Mouse (Mus musculus) mature B cell (primary cell): ENCODE results near the gene Akt2.

Experiments used
- in situ Hi-C: fragments of 300-500 bp; cut with MboI; formaldehyde crosslinking; loops from 2 replicates; pipeline ENCODE4 v1.14.3; 2019

The Akt2 gene

DNA sequence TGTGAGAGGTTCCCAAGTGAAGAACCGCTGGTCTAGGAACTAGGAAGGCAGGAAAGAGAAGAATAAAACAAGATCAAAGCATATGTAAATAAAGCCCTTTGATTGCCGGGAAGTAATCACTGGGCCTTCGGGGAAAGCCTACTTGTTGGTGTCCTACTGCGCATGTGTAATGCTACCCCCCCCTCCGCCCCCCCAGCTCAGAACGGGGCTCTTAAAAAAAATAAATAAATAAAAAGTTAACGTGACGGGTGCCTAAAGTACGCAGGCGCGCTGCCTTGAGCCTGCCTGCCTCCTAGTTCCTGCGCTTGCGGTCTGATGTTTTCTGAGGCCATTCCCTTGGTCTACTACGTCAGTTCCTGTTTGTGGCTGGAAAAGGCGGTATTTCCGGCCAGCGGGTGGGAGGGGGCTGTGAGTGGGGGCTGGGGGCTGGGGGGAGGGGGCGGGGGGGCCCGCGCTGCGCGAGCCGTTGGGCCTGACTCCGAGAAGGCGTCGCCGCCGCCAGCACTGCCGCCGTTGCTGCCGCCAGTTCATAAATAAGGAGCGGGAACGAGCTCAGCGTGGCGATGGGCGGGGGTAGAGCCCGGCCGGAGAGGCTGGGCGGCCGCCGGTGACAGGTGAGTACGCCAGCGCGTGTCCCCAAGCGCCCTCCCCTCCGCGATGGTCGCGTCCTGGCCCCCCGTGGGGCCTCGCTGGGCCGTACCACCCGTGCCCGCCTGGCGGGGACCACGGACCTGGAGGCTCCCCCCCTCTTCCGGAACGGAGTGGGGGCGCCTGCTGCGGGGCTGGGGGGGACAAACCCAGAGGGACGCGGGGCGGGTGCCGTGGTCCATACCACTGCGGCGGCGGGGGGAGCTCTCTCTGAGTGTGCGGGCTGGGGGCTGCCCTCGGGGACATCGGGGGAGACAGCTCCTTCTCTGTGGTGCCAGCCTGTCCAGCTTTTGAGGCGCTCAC, at the start of gene Akt2:
TSS of gene Akt2 (plus strand) at position 287 of the 951 bp plus-strand sequence.
- in situ Hi-C loops, result no loop called here

DNA sequence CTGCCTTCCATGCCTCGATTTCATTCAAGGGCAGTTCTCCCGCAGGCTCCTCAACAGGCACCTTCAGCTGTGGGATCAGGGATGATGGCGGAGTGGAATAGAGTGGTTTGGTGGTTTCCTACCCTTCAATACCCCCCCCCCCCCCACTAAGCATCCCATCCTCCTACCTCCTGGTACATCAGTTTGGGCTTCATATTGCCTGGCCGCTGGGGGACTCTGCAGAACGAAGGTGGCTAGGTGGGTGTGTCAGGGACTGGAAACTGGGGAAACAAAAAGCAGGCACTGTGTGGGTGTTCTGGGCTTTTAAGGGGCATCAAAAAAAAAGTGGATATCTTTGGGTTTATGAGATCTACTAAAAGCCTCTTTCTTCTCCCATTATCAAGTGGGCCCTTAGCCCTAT, 49.4 kb upstream of the Akt2 start:
- in situ Hi-C loops, result no loop called here

DNA sequence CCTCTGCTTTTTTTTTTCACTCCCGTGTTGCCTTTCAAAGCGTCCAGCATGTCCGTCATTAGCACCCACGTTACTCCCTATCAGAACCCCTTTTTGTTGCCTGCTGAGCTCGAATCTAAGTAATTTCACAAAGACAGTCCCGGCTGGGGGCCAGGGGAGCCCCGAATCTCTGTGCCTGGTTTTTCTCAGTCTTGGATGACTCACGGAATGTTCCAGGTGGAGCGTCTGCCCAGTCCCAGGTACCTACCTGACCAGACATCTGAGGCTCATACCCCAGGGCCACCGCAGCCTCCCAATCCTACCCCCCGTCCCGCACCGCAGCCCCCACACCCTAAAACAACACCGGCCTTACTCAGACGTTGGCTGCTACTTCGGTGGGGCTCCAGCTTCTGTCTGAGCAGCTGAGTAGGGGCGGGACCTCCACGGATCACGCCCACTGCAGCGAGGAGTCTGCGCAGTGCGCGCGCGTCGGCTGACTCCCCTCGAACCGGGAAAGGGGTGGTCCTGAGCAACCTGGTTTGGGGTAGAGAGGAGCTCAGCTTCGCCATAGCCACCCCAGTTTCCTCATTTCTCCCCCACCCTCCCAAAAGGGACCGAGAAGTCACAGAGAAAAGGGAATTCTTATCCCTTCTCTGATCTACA, 48.8 kb upstream of the Akt2 start:
- in situ Hi-C loops, result no loop called here

DNA sequence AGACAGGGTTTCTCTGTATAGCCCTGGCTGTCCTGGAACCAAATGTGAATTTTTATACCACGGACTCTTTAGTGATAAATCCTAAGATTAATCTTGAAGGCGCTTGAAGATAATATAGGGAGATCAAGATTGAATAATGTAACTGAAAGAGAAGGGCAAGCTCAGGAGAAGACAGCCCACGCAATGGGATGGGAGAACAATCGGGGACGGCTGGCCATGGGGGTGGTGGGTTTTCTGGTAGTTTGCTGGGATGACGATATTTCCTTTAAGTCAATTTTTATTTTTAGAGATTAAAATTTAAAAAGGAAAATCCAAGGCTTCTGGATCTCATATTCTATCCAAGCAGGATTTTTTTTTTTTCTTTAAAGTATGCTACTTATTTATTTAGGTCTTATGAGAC, 48.3 kb upstream of the Akt2 start:
- in situ Hi-C loops, result no loop called here

DNA sequence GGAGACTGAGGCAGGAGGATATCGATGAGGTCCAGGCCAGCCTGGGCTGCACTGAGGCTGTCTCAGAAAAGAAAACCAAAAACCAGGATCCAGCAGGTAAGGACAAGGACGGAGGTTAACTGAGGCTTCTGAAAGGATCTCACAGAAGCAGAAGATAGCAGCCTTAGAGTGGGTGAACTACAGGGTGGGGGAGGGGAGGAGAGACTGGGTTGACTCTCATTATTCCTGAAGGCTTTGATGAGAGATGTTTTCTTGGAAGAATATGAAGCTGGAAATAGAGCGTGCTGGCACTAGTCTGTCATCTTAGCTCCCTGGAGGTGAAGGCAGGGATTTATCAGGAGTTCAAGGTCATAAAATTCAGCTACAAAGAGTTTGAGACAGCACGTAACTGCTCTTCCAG, 47.5 kb upstream of the Akt2 start:
- in situ Hi-C loops, result no loop called here

DNA sequence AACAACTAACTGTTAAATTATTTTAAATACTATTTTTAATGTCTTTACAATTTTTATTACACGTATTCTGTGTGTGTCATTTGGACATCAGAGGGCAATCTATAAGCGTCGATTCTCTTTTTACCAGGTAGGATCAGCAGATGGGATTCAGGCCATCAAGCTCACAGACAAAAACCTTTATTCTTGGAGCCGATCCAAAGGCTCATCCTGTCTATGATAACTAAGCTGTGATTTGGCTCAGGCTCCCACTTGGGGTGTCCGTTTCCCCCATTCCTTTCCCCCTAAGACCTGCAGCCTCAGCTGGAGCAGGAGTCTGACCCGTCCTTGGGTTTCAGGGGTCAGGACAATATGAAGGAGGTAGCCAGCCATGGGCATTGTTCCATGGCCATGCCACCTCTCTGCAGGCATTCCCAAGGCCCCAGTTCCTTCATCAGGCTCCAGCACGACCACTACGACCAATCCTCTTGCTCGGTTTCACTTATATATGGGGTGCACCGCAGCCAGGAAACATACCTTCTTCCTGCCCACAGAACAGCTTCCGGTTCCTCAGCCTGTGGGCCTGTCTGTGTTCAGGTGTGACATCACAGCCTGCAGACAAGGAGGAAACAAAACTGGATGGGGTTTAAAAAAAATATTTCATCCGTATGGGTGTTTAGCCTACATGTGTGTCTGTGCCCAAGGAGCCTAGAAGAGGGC, 46.5 kb upstream of the Akt2 start:
- in situ Hi-C loops, result no loop called here

DNA sequence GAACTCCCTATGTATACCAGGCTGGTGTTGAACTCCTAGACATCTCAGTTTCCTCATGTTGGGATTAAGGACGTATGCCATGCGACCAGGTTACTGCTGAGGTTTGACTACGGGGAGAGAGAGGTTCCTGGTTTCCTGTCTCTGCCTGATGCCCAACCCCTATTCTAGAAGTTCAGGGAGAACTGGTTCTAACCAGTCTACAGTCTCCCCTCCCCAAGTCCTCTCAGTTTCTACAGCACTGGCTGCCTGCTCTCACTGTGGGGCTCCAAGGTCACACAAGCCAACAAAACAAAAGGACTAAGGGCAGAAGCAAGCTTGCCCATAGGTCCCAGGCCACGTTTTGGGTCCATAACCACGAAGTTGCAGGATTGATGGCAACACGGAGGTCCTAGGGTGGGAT, 41.8 kb upstream of the Akt2 start:
- in situ Hi-C loops, result no loop called here

DNA sequence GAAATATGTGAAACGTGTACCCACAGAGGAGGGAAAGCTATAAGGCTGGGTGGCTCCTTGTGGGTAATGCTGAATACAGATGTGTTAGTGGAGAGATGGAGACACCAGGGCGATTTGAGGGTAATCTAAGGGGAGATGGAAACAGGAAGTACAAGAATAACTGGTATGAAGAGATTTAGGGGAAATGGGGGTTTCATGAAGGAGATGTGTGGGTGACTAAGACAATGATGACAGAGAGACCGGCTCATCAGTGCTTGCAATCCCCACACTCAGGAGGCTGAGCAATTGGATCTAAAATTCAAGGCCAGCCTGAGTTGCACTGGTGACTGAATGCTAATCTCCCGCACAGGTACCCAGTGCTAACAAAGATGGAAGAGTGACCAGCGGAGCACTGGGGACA, 39.3 kb upstream of the Akt2 start:
- in situ Hi-C loops, result no loop called here

DNA sequence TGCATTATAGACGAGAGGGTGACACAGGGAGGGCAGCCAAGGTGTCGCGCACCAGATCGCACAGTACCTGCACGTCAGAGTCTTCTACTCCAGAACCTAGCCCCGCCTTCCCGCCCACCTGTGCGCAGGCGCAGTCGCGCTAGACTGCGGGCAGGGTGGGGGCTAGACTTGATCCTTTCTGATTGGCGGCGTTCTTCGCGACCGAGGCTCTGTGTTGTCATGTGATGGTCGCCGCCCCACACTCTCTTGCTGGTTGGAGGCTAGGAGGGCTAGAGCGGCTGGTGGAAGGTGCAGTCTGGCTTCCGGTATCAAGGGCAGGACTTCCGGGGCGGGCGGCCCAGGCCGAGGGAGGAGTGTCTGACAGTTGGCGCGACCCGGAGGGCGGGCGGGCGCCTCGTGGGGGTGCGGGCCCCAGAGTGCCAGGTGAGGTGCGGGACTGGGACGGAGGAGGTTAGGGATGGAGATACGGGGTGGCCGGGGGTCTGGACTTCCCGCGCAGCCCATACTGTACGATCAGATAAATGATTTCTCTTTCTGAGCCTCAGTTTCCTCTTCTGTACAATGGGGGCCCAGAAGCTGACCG, 38.3 kb upstream of the Akt2 start, which contains the start of the genes Pld3 and 2310022A10Rik:
TSS of gene Pld3 (minus strand) at position 288 of the 583 bp plus-strand sequence.
TSS of gene 2310022A10Rik (plus strand) at position 303 of the 583 bp plus-strand sequence.
- in situ Hi-C loops, result no loop called here

DNA sequence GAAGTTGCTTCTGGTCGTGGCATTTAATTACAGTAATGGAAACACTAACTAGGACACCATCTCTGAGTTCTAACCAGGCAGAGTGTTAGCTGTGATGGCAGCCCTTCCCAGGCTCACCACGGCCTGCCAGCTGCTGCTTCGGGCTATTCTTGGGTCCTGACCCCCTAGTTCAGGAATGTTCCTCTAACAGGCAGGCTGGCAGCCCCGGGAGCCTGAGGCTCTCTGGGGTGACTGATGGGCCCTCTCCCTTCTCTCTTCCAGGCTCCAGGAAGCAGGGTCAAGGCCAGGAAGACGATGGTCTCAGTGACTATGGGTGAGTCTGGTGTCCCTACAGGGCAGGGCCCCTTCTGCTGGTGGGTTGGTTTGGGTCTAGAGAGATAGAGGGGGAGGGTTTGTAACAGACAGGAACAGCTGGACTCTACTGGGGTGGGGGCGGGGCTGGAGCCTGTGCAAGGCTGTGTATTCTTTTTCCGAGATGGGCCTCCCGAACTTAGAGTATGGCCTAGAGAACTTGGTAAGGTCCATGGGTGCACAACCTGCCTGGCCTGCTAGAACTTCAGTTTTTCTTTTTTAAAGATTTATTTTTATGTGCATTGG, 31.0 kb upstream of the Akt2 start:
- in situ Hi-C loops, result no loop called here

DNA sequence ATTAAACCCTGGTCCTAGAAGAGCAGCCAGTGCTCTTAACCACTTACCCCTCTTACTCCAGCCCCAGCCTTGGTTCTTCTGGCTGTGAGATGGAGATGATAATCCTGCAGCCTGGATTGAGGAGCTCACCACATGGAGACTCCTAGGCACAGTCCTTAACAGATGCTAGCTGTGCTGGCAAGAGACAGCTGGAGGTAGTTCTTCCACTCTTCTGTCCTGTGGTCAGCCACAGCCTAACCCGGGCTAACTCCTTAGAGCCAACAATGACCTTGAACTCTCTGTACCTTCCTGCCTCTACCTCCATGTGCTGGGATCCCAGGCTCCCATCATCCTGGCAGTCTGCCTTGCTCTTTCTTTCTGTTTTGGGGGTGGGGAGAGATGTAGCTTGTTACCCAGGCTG, 30.4 kb upstream of the Akt2 start:
- in situ Hi-C loops, result no loop called here

DNA sequence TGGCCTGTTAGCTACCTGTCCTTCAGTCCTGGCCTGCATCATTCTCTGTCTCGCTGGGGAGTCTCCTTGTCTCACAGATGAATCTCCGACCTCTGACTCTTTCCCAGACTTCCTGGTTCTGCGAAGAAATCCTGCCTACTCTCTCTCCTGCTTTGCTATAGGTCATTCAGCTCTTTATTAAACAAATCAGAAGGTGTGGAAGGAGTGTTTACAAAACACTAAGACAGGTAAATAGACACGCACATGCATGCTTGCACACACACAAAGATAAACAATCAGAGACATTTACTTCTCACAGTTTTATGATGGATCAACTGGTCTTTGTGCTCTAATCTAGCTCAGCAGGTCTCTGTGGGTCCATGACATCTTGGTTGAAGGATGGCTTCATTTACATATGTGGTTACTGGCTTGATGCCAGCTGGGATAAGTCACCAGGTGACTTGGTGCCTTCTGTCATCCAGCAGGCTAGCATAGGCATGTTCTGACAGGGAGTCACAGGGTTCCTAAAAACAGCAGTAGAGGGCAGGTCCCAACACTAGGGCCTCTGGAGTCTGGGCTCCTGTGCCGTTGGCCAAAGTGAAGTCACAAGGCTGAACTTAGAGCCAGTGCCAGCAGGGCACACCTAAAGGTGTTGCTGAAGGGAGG, 21.6 kb upstream of the Akt2 start:
- in situ Hi-C loops, result no loop called here

DNA sequence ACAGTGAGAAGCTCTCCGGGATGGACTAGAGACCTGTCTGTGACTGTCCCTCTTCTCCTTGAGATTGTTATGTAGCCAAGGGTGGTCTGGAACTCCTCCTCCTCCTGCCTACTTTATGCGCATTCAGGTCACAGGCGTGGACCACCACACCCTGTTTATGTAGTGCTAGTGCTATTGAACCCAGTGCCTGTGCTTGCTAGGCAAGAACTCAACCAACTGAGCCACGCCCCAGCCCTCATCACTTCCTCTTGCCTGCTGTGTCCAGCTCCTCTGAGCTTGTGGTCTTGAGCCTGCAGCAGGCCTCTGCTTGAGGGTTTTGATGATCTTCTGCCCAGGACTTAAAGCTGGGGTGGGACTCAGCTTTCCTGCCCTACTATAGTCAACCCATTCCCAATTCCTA, 19.2 kb upstream of the Akt2 start:
- in situ Hi-C loops, result no loop called here

DNA sequence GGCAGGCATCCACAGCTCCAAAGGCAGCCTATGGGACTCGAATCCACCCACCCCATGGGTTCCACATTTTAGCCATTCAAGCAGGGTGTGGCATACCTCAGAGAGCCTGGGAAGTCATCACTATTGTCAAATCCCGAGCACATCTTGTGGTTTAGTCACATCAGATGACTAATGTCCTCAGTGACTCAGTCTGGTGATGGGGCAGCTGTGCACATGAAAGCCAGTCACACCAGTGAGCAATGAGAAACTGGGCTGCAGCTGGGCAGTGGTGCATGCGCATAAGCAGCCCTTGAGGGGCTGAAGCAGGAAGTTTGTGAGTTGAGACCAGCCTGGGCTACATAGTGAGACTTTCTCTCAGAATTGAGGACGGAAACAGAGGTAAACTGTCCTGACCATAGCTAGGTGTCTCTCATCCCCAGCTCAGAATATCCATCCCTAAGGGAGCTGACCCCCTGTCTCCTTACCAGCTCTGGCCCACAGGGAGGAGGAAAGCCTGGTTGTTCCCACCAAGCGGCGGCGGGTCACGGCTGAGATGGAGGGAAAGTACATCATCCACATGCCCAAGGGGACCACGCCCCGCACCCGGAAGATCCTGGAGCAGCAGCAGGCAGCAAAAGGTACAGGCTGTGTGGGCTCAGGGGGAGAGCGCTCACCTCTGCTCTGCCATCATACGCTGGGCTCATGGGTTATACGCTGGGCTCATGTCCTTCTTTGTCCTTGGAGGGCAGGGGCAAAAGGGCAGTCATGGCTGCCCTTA, 17.1 kb upstream of the Akt2 start:
- in situ Hi-C loops, result no loop called here

DNA sequence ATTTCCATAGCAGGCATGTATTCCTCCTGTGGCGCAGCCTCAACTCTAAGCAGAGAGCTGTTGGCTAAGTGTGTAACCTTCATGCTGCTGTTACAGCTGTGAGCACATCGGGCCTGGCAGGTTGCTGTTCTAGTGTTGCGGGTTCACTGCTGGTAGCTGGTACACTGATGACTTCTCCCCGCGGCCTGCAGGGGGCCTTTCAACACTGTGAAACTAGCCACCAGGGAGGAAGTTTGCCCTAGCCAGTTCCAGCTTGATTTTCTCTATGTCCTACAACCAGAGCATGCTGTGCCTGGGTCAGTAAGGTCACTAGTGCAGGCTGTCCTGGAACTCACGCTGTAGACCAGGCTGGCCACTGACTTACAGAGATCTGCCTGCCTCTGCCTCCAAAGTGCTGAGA, 14.4 kb upstream of the Akt2 start:
- in situ Hi-C loops, result no loop called here

DNA sequence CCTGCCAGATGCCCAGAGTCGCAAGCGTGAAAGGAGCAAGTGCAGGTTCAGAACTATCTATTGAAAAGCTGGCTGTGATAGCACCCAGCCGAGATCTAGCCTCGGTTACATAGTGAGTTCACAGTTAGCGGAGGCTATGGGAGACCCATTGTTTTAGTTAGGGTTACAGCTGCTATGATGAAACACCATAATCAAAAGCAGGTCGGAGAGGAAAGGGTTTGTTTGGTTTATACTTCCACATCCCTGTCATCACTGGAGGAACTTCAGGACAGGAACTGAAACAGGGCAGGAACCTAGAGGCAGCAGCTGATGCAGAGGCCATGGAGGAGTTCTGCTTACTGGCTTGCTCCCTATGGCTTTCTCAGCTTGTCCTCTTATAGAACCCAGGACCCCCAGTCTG, 13.8 kb upstream of the Akt2 start:
- in situ Hi-C loops, result no loop called here

DNA sequence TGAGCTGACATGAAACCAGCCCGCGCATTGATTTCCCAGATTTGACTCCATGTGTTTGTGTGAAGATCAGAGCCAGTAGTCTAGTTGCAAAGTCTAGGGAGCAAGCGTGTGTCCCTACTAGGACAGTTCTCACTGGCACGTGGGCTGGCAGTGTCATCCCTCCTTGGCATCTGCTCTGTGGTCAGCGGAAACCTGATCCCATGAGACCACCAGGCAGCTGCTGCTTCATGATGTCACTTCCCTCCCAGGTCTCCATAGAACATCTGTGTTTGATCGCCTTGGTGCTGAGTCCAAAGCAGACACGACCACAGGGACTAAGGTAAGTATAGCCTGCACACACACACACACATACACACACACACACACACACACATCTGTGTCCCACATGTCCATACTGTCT, 12.9 kb upstream of the Akt2 start:
- in situ Hi-C loops, result no loop called here

DNA sequence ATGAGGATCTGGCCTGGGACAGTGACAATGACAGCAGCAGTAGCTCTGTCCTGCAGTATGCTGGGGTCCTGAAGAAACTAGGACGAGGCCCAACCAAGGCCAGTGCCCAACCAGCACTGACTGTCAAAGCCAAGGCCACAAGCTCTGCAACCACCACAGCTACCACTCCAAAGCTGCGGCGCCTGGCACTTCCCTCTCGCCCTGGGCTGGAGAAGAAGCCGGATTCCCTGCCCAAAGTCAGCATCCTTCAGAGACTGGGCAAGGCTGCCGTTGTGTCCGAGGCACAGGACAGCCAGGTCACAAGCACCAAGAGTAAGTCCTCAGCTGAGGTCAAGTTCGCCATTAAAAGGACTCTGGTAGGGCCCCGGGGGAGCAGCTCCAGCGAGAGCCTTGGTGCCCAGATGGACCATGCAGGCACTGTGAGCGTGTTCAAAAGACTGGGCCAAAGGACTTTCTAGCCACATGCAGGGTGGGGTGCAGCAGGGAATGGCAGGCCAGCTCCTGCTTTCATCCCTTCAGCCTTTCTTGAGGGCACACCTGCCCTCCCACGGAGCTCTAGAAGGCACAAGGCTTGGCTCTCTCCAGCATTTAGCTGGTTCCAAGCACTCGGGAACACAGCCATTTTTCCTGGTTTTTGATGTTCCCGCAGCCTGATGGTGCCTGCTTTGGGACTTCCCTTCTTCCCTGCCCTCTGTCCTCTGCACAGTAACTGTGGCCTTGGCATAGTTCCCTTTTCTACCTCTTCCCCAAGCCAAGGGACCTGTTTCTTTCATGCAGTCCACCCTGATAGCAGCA, 10.8 kb upstream of the Akt2 start:
- in situ Hi-C loops, result no loop called here

DNA sequence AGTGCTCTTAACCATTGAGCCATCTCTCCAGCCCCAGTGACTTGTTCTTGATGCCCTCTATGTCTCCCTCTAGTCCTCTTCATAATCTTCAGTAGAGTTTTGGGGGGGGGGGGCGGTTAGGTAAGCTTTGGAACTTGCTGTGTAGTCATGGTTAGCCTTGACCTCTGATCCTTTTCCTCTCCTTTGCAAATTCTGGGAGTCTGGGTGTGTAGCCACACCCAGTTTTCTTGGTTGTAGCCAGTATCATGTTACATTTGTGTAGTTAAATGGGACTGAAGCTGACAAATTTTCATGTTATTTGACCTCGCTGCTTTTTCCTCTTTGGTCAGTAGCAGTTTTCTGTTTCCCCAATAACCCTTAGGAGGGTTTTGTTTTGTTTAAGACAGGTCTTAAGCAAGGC, 4.5 kb upstream of the Akt2 start:
- in situ Hi-C loops, result no loop called here

DNA sequence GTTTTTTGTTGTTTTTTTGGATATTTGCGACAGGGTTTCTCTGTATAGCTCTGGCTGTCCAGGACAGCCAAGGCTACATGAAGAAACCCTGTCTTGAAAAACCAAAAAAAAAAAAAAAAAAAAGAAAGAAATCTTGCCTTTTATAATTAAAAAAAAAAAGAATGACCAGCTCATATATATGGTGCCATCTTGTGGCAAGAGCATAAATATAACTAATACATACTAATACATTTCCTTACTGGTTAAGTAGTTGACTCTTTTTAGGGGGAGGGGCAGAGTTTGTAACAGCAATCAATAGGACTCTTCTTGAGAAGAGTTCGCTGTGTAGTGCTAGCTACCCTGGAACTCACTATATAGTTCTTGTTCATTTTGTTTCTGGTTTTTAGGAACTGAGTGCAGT, 3.6 kb upstream of the Akt2 start:
- in situ Hi-C loops, result no loop called here
